Mouse (Mus musculus) limb, embryonic 11.5 days (tissue): ENCODE measurements around the gene Hoxb1. TPM values are rescaled to one million over a fixed set of nuclear protein-coding genes. Genes with fewer than 3 reads are reported as not detected.

Source experiments
- microRNA counts: library from miRNA; unstranded; fragments of <30 nt; microRNA quantifications from one replicate; lab custom pipeline; 2016
- microRNA-seq: library from miRNA; unstranded; fragments of <30 nt; microRNA quantifications from one replicate; pipeline ENCODE4, GENCODE M21; 2016
- polyA plus RNA-seq: library from polyadenylated mRNA; unstranded; fragments of >200 nt; fragmentation: Nextera tagmentation; extraction: Ambion mirVana; gene quantifications from 2 replicates; pipeline ENCODE4 v1.2.1, GENCODE M21; 2014

Hoxb1 gene
- polyA plus RNA-seq, 1 experiment from 2014 or later = not detected

MicroRNAs encoded within 50 kb of the gene (microRNA counts, 519-probe panel; counts per million panel counts)
- 4,971 counts per million, percentile 81 among the panel's probes with 10 or more counts for microRNA mmu-miR-10a (lab: Ali Mortazavi, UCI)

Small RNA genes lying within 50 kb of the gene (microRNA-seq; reads per million reads assigned to microRNA genes)
- 17,773 reads per million, percentile 97 among the genes with 10 or more reads in this experiment for gene Mir10a

Other genes starting within 250 kb of the Hoxb1 start
- gene Ttll6, start 232.0 kb upstream of the Hoxb1 start, polyA plus RNA-seq = 0.04 TPM in 1 of 2 replicates, not detected in the other
- 0.09 TPM in 1 of 2 replicates, not detected in the other for gene Hoxb13, start 171.4 kb upstream of the Hoxb1 start, polyA plus RNA-seq
- gene Hoxb9, start 94.3 kb upstream of the Hoxb1 start, polyA plus RNA-seq = 1.7 and 1.8 TPM in 2 replicates
- gene Hoxb8, start 83.8 kb upstream of the Hoxb1 start, polyA plus RNA-seq = 0.38 and 0.89 TPM in 2 replicates
- 3.7 and 4.3 TPM in 2 replicates for gene Hoxb7, start 79.1 kb upstream of the Hoxb1 start, polyA plus RNA-seq
- 1.9 and 2.8 TPM in 2 replicates for gene Hoxb6, start 73.3 kb upstream of the Hoxb1 start, polyA plus RNA-seq
- 2.1 and 2.6 TPM in 2 replicates for gene Hoxb5, start 62.4 kb upstream of the Hoxb1 start, polyA plus RNA-seq
- gene Hoxb4, start 47.5 kb upstream of the Hoxb1 start, polyA plus RNA-seq = 0.33 and 0.45 TPM in 2 replicates
- gene Hoxb3, start 42.4 kb upstream of the Hoxb1 start, polyA plus RNA-seq = 0.68 and 0.78 TPM in 2 replicates
- 7.5 and 10.7 TPM in 2 replicates for gene Hoxb2, start 15.2 kb upstream of the Hoxb1 start, polyA plus RNA-seq
- 0.18 and 0.27 TPM in 2 replicates for gene Skap1, start 98.8 kb downstream of the Hoxb1 start, polyA plus RNA-seq